Mouse (Mus musculus) heart, postnatal 4 days (tissue): ENCODE results near the gene Zc3hc1. TPM values are rescaled to one million over a fixed set of nuclear protein-coding genes. Genes with fewer than 3 reads are reported as not detected.

Source experiments
- DNase-seq: peaks from one replicate; pipeline ENCODE4 v3.0.0; 2021
- total RNA-seq, 2 experiments: library from RNA; stranded (reverse); gene quantifications; 2 replicates each; pipeline ENCODE4 v1.2.3; 2021

The Zc3hc1 gene
- total RNA-seq, 2 experiments from 2014 or later = 22.9 to 24.5 TPM

DNA sequence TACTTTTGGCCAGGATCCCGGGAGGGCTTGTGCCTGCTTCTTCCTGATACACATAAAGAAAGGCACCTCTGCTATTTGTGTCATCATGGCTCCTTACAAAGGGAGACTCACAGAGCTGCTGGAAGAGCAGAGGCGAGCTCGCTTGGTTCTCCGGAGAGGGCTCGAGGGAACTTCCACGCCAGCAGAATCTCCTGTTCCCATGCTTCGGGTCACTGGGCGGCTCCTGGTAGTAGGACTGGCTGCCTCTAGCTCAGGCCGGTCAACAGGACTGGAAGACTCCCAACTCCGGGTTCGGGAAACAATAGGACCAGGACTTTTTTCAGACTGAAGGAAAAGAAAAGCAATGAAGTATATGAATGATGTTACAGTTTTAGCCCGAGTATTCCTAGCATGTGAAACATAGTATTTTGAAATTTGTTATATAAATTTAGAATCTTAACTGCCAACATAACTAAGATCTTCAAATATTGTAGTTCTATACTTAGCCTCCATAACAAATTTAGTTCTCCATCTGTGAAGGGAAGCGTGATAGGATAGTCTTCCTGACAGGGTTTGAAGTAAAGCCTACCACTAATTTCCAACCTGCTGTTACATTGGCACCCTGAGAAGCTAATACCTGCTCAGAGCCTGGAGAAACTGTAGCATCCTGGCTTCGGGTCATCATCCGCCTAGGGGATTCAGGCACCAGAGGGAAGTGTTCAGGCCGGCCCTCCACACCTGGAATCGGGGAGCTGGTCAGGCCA is 18.0 kb downstream of the Zc3hc1 start:
- DNase-seq = no peak

DNA sequence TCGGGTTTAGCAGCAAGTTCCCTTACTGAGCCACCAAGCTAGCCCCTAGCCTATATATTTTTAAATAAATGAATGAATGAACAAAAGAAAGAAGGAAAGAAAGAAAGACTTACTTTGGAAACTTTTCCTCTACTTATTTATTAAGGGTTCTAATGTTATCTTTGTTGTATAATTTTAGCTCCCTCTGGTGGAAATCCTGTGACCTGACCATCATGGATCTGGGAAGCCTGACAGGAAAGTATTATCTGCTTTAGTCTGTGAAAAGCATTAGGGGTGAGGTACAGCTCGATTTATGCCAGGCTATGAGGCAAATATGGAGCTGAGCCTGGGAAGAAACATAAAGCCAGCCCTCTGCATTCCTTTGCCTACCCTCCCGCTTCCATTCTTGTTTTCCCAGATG is 21.5 kb downstream of the Zc3hc1 start:
- no peak for DNase-seq

DNA sequence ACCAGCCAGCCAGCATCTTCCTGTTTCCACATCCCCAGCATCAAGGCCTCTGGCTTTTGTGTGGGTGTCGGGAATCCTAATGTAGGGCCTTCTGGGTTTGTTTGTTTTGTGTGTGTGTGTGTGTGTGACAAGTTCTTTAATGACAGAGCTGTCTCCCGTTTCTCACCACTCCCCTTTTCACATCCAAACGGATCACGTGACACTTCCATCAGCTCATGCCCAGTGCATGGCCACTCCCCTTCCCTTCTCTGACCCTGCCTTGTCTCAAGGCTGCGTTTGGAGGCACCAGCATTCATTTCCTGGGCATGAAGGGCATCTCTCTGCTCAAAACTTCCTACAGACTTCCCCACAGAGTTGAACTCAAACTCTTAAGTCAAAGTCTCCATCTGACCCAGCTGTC is 27.0 kb downstream of the Zc3hc1 start:
- no peak for DNase-seq

DNA sequence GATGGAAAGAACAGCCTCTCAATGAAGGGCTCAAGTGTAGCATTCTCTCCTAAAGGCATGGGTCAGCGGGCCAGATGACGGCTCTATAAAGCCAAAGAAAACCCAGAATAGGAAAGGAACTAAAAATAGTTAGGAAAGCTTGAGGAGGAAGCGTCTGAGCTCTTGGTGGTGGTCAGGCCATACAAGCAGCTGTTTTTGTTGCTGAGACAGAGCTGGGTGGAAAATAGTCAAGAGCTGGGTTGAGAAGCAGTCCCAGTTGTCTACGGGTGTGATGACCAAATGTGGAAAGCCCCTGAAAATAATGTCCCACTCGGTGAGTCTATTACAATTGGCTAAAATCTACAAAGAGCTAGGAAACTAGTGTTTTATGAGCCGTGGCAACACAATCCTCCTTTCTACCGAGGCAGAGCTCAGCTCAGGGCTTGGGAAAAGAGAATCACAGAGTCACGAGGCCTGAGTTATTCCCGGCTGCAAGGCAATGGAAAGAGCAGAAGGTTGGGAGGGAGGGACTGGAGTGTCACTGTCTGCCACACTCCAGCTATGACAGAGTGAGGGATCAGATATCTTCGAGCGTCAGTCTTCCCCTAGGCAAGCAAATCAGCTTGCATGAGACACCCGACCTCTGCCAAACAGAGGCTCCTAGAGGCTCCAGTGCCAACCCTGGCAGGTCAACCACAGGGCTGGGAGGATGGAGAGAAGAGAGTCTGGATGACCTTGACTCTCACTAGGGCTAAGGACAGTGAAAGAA is 30.9 kb downstream of the Zc3hc1 start:
- peak; percentile 58 for DNase-seq

DNA sequence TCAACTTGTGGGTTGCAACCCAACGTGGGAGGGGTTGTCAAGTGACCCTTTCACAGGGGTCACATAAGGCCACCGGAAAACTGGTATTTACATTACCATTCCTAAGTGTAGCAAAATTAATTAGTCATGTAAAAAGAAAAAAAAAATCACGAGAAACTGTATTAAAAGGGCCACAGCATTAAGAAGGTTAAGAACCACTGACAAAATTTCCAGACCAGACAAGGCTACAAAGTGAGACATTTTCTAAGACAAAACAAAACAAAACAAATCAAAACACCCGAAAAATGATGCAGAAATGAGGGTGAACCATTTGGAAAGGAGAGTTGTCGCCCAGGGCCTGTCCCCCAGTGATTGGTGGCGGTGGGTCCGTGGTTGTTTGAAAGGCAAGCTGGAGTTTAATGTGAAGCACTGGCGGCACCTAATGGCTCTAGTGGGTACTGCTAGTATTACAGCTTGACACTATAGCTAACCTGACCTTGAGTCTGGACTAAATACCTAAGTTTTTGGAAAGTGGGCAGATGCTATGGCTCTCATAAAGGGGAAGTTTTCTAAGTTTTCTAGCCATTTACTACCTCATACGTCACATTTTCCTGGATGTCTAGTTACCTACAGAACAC is 33.2 kb downstream of the Zc3hc1 start:
- DNase-seq = peak; percentile 88

DNA sequence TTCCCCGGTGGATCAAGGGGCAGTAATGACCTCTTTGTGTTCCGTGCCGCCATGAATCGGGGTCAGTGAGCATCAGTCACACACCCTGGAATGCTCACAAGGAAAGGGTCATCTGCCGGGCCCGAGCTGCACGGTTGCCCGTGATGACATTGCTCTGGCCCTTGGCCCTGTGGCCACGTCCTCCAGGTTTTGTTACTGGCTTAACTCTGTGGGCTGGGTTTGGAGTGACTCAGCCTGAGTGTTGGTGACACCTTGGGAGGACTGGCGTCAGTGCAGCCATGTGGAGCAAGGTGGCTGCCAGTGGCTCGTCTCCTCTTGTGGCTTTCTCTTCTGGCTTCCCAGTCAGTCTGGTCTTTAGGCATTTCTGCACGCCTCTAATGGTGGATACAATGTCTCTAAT is 34.1 kb downstream of the Zc3hc1 start:
- no peak for DNase-seq

DNA sequence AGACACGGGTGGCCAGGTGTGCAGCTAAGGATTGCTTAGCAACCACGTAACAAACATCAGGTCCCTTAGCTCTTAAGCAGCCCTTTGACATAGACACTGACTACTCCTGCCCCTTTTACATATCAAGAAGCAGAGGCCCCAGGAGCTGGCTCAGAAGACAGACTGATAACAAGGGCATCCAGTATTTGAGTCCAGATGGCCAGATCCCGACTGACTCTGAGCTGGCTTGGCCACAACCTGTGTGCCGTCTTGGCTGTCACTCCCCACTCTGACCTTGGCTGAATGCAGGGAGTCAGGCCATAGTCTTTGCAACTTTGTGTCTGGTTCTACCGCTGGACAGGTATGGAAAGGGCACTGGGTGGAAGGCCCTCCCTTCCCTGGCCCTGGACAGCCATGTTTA is 34.7 kb downstream of the Zc3hc1 start:
- DNase-seq = no peak

DNA sequence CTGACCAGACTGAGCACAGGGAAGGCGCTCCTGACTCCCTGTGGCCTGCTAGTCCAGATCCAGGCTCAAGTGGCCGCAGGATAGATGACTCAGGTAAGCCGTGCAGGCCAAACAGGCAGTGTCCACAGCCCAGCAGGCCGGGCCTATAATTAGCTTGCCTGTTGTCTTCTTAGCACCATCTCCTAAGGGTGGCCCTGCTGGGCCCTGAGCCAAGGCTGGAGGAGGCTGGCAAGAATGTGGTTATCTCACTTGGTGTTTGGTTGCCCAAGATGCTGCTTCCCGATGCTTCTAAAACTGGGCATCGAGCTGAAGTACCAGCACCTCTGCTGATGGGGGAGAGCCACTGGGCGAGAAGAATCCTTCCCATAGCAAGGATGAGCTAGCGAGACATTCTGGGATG is 35.1 kb downstream of the Zc3hc1 start:
- DNase-seq = no peak

DNA sequence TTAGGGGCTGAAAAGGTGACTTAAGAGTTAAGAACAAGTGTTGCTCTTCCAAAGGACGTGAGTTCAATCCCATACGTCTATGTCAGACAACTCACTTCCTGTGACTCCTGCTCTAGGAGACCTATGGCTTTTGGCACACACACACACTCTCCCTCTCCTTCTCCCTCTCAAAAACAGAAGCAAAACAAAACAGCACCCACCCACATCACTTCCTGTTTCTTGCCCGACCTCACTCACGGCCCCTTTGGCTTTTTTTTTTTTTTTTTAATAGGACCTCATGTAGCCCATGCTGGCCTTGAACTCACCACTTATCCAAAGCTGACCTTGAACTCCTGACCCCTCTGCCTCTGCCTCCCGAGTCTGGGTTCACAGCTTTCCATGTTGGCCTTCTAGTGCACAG is 36.1 kb downstream of the Zc3hc1 start:
- no peak for DNase-seq

DNA sequence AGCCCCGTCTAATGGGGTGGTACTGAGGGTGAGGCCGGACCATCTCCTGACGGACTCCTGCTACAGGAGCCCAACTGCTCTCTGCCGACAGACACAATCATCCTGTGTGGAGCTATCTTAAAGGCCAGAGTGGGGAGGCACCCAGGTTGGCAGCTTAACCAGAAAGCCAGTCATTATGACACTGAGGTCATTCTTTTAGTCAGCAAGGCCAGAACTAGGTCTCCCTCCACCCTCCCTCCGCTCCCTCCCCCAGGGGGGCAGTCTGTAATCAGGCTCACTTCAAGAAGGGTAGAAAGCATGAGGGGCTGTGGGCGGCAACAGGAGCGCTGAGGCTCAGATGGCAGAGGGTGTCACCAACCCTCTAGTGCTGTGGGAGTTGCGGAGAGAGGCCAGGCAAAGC is 37.2 kb downstream of the Zc3hc1 start:
- DNase-seq = no peak

DNA sequence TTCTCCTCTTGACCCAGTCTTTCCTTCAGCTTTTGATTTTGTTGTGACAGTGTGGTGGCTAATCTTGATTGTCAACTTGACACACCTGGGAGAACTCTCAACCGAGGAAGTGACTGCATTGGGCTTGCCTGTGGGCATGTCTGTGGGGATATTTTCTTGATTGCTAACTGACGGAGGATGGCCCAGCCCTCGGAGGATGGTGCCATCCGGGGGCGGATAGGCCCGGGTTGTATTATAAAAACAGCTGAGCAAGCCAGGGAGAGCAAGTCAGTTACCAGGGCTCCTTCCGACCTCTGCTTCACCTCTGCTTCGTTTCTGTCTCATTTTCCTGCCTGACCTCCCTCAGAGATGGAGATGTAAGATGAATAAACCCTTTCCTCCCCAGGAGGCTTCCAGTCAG is 38.1 kb downstream of the Zc3hc1 start:
- DNase-seq = no peak

DNA sequence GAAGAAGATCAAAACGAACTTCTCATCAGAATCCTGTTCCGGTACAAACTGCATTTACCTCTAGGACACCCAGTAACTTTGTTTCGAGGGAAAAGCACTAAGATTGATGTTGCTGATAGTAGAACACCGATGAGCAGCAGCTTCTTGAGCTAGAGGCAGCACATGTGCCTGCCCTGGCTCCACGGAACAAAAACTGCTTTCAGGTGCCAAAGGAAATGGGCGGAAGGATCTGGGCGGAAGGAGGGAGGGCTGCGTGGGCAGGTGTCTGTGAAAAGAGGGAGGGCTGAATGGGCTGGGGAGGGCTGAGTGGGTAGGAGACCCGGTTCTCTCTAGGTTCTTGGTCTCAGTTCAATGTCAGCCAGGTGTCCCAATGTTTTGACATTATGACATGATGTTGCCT is 39.5 kb downstream of the Zc3hc1 start:
- no peak for DNase-seq

DNA sequence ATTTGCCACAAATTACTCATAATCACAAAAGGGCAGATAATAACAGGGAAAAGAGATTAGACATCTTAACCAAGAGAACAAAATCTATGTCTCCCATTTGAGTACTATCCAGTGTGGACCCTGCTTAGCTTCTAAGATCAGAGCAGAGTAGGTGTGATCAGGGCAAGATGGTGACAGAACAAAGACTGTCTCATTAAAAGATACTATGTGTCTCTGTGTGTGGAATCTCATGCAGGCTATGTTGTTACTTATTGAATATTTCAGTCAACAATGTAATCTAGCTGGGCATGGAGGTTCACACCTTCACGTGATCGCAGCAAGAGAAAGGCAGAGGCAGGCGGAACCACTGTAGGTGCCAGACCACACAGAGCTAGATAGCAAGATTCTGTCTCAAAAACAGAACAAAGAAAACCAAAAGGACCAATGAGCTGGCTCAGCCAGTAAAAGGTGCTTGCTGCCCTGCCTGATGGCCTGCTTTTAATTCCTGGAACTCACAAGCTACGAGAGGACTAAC is 43.5 kb downstream of the Zc3hc1 start:
- no peak for DNase-seq

DNA sequence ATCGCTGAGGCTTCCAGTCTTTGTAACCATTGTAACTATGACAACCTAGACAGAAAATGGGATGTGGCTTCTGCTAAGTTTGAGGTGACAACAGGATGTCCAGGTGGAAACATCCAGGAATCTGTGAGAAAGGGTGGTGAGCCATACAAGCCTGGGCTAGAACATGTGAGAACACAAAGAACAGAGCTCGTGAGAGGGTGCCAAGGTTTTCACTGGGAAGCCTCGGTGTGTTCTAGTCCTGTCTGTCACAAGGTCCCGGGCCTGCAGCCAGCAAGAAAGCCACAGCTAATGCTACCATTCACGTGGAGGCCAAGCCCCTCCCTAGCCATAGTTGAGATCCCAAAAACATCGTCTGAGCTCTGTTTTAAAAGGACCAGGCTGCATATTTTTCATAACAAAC is 44.1 kb downstream of the Zc3hc1 start:
- peak; percentile 61 for DNase-seq

DNA sequence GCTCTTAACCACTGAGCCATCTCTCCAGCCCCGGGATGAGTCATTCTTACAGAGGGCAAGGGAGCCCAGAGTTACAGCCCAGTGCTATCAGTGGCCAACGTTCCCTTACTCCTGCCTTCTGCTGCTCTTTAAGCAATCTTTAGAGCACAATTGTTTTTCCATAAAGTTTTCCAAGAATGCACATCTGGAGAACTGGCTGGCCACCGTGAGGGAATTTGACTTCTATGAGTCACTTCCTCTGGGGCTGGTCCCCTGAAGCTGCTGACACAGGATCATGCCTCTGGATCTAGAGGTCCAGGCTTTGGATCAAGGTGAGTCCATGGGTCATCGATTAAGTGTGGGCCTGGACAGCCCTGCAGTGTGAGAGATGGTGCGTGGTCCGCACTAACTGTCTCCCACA is 46.8 kb downstream of the Zc3hc1 start:
- DNase-seq = peak; percentile 50

DNA sequence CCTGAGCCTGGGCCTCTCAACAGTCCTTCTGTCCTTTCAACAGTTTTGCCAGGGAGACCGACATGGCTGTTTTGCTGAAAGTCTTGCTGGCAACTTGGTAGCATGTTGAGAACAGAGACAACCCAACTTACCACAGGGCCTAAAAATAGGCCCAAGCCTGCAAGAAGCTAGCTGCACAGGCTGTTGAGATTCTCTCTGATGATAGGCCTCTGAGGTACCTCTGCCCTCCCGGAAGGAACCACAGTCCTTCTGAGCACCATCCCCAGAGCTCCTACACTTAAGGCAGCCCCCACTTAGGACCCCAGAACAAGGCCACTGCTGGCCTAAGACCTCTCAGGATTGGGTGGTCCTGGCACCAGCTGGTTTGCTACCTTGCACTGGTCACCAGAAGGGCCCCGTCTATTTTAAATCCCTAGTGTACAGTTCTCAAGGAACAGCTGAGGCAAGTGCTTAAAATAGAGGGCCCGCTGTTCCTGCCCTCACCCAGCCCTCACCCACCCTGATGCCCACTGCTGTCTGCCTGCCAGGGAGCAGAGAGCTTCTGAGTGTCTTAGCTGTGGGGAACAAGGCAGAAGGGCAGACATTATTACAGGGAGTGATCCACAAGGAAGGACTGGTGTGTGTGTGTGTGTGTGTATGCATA is 50.5 kb downstream of the Zc3hc1 start:
- no peak for DNase-seq

DNA sequence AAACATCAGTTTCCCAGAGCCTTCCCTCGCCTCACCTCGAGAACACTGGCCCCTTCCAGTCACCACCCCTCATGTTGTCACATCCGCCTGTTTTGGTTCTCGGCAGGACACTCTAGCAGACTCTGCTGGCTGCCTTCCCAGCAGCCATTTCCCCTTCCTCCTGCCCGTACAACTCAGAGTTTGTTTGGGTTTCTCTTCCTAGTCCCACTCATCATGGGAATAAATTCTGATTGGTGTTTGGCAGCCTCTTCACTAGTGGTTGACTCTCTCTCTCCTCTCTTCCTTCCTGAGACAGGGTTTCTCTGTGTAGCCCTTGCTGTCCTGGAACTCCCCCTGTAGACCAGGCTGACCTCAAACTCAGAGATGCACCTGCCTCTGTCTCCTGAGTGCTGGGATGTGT is 53.9 kb downstream of the Zc3hc1 start:
- peak; percentile 81 for DNase-seq

DNA sequence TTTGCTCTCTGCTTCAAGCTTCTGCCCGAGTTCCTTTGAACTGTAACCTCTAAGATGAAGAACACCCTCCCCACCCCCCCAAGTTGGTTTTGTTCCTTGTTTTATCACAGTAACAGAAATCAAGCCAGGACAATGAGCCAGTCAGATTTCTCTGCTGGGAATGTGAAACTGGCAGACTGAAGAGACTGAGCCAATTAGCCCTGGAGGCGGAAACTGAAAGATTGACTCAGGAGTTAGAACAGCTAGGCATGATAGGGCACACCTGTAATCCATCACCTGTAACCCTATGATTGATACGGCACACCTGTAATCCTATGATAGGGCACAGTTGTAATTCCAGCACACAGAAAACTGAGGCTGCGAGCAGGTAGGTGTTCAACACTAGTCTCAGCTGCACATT is 58.6 kb downstream of the Zc3hc1 start:
- no peak for DNase-seq

DNA sequence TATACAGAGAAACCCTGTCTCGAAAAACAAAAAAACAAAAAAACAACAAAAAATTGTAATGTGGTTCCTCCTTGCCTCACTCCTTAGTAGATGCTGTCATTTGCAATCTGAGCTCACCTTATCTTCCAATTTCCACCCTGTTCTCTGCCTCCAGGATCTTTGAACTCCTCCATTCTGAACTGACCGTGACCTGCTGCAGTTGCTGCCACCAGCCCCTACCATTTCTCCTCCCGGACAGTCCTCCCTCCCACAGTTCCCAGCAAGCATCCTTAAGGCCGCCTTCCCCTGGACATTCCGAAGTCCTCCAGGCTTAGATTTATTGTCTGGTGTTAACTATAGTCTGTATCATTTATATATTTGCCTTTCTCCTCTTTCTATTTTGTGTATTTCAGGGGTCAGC is 60.1 kb downstream of the Zc3hc1 start:
- no peak for DNase-seq

DNA sequence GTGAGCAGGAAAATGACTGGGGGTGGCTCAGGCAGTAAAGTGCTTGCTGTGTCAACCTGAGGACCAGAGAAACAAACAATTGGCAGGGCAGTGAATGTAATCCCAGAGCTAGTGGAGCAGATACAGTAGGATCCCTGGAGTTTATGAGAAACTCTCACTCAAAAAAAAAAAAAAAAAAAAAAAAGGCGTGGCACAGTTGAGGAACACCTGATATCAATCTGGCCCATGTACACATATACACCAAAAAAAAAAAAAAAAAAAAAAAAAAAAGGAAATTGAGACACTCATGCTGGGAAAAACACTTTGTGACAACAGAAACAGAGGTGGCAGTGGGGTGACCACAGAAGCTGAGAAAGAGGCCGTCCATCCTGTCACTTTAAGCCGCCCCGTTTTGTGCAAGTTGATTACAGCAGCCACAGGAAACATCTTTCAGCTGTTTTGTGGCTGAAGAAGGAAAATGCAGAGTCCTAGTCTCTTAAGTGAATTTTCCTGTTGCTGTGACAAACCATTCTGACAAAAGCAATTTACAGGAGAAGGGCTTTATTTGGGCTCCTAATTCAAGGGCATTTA is 64.8 kb downstream of the Zc3hc1 start:
- no peak for DNase-seq

DNA sequence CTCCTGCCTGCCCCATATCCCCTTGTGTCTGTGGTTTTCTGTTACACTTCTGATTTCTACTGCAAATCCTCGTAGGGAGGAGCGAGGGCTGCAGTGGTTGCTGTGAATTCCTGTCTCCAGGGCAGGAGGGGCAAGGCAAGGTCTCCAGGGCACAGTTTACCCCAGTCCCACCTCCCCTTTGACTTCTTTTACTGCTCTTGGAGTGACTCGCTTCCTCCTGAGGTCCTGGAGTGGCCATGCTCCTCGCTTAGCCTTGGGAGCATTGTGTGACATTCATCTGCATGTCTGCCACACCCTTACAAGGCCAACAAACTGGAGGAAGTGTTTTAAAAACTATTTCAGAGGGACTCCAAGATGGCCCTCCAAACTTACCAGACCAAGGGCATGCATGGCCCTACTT is 69.8 kb downstream of the Zc3hc1 start:
- DNase-seq = no peak

DNA sequence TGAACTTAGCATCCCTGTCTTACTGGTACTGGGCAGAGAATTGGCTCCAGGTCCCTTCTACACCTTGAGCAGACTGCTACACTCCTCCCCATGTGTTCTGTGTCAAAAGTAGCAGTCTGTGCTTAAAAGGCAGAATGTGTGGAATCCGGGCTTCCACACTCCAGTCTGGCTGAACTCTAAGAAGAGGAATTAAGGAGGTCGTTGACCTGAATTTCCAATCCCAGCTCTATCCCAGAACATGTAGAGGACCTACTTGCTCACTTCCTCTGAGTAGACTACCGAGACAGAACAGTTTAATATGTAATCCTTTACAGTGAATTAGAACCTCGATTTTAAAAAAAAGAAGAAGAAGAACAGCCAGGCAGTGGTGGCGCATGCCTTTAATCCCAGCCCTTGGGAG is 71.6 kb downstream of the Zc3hc1 start:
- DNase-seq = no peak
